23 mouse cellular contexts compared by ENCODE assay signal in the genomic region with DNA sequence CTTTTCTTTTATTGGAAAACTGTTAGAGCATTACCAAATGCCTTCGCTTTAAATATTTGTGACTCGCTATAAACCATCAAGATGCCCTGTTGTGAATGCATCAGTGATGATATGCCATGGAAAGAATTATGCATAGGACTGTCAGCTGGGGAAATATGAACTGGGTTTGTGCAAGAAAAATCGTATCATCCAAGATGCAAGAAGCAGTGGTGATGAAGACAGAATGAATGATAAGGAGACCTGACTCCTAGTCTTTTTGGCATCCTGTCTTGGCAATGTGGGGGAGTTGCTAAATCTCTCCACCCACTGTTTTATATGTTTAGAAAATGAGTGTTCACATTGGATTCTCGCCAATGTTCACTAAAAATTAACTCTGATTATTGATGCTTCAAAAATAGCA.
"Had no signal": no experiment of that assay in that cellular context is flagged by ENCODE, and none has a peak within 500 bp of the region (broad histone marks: within the 10 kb centered on the region; RNA-seq: fewer than 3 reads in every experiment).

No protein-coding gene starts in this region.

- H3K4me3 ChIP-seq: gastrocnemius, adult 2 months; heart, embryonic 10.5 days; heart, embryonic 12.5 days; hindbrain, embryonic 13.5 days; hindbrain, embryonic 15.5 days; layer of hippocampus, adult 2 months; left cerebral cortex, adult 2 months; limb, embryonic 10.5 days; limb, embryonic 12.5 days; liver, embryonic 13.5 days; liver, embryonic 15.5 days had no signal

- DNase-seq: gastrocnemius, adult 2 months; gastrocnemius, postnatal 10 days; gastrocnemius, postnatal 25 days; heart, adult 18-20 months; heart, postnatal 10 days; heart, postnatal 4 days; kidney, adult 11 months; kidney, adult 2 months; kidney, postnatal 10 days; kidney, postnatal 4 days; liver, embryonic 13.5 days had no signal

- H3K4me2 ChIP-seq: heart, embryonic 12.5 days; hindbrain, embryonic 13.5 days; hindbrain, embryonic 15.5 days; limb, embryonic 12.5 days; liver, embryonic 11.5 days; liver, embryonic 13.5 days; liver, embryonic 15.5 days had no signal

- H3K27ac ChIP-seq: gastrocnemius, adult 2 months; heart, embryonic 10.5 days; hindbrain, embryonic 13.5 days; hindbrain, embryonic 15.5 days; hindbrain, postnatal 0 days; layer of hippocampus, adult 2 months; left cerebral cortex, adult 2 months; limb, embryonic 10.5 days; limb, embryonic 12.5 days; liver, embryonic 13.5 days; liver, embryonic 15.5 days had no signal

- H3K4me1 ChIP-seq: heart, embryonic 10.5 days; heart, embryonic 12.5 days; hindbrain, embryonic 13.5 days; hindbrain, embryonic 15.5 days; limb, embryonic 10.5 days; limb, embryonic 12.5 days; liver, embryonic 13.5 days; liver, embryonic 15.5 days had no signal

- H3K9me3 ChIP-seq: heart, embryonic 10.5 days; heart, embryonic 12.5 days; hindbrain, embryonic 13.5 days; hindbrain, embryonic 15.5 days; limb, embryonic 10.5 days; limb, embryonic 12.5 days; liver, embryonic 13.5 days; liver, embryonic 15.5 days had no signal

- H3K36me3 ChIP-seq: heart, embryonic 10.5 days; heart, embryonic 12.5 days; hindbrain, embryonic 13.5 days; hindbrain, embryonic 15.5 days; limb, embryonic 10.5 days; limb, embryonic 12.5 days; liver, embryonic 13.5 days; liver, embryonic 15.5 days had no signal

- ATAC-seq: hindbrain, postnatal 0 days; intestine, embryonic 16.5 days had no signal

- H3K27me3 ChIP-seq: heart, embryonic 12.5 days; hindbrain, embryonic 13.5 days; hindbrain, embryonic 15.5 days; limb, embryonic 12.5 days; liver, embryonic 13.5 days; liver, embryonic 15.5 days had no signal

- H3K9ac ChIP-seq: heart, embryonic 12.5 days; hindbrain, embryonic 13.5 days; hindbrain, embryonic 15.5 days; limb, embryonic 12.5 days; liver, embryonic 13.5 days; liver, embryonic 15.5 days had no signal
